Mouse (Mus musculus): ENCODE results near the gene Gpr68.

- no peak for TF ChIP-seq POLR2A (IDR thresholded peaks at IDR 0.05; ENCODE audit: control insufficient read depth in 1 of 2, insufficient read depth in 1 of 2, low read depth in 1 of 2, low read length in 2 of 2, poor library complexity in 1 of 2)
- TF ChIP-seq CTCF (IDR thresholded peaks at IDR 0.05 in 2 of 3, conservative IDR thresholded peaks at IDR 0.05 in 1 of 3; ENCODE audit: control insufficient read depth in 1 of 3, insufficient read depth in 1 of 3, low read depth in 2 of 3, low read length in 3 of 3, poor library complexity in 1 of 3, severe bottlenecking in 1 of 3), result no peak
- TF ChIP-seq TCF12 (IDR thresholded peaks at IDR 0.05; ENCODE audit: low read depth, low read length), result no peak
- TF ChIP-seq GATA1 (IDR thresholded peaks at IDR 0.05; ENCODE audit: low read depth, low read length), result no peak
- no peak for TF ChIP-seq NELFE (IDR thresholded peaks at IDR 0.05; ENCODE audit: low read depth, low read length)
- no peak for TF ChIP-seq MAZ (IDR thresholded peaks at IDR 0.05; ENCODE audit: low read depth, low read length)
- no peak for TF ChIP-seq TAL1 (IDR thresholded peaks at IDR 0.05; ENCODE audit: low read length)
- TF ChIP-seq ZNF384 (IDR thresholded peaks at IDR 0.05; ENCODE audit: low read depth, low read length), result no peak
- TF ChIP-seq ZC3H11A (IDR thresholded peaks at IDR 0.05; ENCODE audit: low read depth, low read length), result no peak
- TF ChIP-seq EP300 (IDR thresholded peaks at IDR 0.05; ENCODE audit: low read depth in 1 of 2, low read length in 2 of 2), result no peak
- TF ChIP-seq KAT2A (conservative IDR thresholded peaks at IDR 0.05; ENCODE audit: low read depth, low read length), result no peak
These were observed 22.4 kb downstream of the Gpr68 start for GRCm38 (mm10) chr12:100885585-100885984.

Data from MEL (cell line).